Mouse (Mus musculus) G1E-ER4 (cell line): ENCODE data around the gene Gse1. TPM values are rescaled to one million over a fixed set of nuclear protein-coding genes. Genes with fewer than 3 reads are reported as not detected.

Experiments used
- GATA1 ChIP-seq: IDR thresholded peaks from one replicate; pipeline ENCODE4 v1.8.0; 2012; ENCODE audit warnings: low read length, inconsistent platforms
- polyA plus RNA-seq: library from polyadenylated mRNA; stranded (reverse); fragments of >175 nt; gene quantifications from 2 replicates; pipeline ENCODE4 v1.2.3, GENCODE M21; 2012

Gse1 gene
- polyA plus RNA-seq, 1 experiment: 139 TPM

DNA sequence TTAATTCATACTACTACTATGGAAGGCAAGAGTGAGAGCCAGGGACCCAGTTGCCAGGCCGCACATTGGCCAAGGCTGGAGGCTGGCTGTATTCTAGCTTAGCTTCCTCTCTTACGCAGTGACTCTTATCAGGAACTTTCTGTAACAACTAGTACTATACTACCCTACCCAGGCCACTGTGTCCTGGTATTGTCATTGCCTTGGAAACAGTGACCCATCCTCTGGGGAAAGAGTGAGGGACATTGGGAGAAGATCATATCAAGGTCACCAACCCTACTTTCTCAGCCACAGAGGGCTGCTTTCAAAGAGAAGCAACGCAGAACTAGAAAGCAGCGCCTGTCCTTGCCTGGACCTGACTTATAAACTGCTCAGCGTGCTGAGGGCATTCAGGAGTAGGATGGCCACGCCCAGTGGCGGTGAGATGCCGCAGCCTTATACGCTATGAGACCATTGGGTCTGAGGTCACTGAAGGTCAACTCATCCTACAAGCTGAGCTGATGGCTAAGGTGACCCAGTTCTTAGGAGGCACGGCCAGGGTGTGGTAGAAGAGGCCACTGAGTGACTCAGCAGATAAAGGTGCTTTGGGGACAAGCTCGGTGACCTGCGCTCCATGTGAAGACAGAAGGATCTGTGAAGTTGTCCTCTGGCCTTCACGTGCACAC lies 100.2 kb downstream of the Gse1 start:
- no peak for TF ChIP-seq GATA1

DNA sequence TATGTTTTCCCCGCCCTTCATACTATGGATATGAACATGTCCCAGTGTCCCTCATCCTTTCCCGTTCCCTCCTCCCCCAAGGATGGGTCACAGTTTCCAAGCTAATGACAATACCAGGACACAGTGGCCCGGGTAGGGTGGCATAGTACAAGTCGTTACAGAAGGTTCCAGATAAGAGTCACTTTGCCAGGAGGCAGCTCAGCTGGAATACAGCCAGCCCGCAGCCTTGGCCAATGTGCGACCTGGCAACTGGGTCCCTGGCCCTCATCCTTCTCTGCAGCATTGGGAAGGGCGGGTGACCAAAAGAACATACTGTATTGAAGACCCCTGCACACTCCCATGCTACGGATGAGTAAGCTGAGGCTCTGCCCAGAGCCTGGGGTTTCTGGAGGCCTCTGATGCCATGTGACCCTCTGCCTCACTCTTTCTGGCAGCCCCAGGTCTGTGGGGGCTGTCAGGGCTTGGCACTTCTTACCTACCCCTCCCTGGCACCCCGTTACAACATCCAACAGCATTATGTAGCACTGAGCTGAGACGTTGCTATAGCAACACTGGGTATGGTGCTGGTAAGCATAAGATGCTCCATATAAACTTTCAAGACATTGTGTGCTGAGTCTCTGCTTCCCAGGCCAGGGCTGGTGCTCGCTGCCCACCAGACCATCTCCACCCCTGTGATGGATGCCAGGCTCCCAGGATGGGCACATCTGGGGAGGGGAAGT lies 100.9 kb downstream of the Gse1 start:
- no peak for TF ChIP-seq GATA1

DNA sequence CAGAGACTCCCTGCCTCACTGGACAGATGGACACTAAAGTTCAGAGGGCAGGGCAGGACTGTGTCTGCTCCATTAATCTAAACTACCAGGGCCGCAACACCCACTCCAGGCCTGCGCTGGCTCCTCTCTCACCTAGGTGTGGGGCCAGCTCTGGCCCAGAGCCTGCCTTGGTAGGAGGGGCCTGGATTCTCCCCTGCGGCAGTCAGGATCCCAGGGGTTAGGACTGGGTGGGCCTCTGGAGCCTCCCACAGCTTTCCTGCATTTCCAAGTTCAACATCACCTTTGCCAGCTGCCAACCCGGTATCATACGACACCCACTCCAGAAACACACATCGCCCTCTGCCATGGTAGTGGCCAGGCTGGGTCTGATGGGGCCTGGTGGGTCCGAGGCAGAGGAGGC lies 102.8 kb downstream of the Gse1 start:
- no peak for TF ChIP-seq GATA1

DNA sequence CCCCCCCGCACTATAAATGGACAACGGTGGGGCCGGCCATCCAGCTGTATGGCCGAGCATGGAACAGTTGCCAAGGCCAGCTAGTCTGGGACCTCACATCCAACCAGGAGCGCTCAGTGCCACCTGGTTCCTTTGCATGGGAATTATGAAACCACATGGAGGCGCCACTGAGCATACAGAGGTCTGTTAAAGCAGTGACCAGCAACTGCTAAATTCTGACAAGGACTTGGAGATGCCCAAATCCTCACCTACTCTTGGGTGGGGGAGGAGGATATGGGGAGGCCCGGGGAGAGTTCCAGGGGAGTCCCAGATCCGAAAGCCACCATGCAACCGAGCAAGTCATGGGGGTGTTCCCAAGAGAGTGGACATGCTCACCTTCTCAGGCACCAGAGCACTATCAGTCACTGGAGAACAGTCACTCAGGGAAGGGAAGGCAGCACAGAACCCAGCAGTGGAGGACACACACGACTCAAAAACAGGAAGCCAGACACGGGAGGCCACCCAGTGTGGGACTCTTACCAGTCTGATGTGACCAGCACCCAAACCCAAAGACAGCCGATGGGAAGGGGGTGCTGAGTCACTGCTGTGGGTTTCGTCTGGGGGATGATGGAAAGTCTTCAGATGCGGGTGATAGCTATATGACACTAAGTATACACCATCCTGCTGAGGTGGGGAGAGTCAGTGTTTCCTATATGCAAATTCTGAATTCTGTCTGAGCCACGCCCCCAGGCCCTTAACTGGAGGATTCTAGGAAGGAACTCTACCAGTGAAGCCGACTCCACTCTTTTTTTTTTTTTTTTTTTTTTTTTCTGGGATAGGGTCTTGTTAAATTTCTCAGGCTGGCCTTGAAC lies 104.3 kb downstream of the Gse1 start:
- TF ChIP-seq GATA1: no peak

GRCm38 (mm10) chr8:120333681-120334080 lies 105.4 kb downstream of the Gse1 start:
- TF ChIP-seq GATA1: no peak

DNA sequence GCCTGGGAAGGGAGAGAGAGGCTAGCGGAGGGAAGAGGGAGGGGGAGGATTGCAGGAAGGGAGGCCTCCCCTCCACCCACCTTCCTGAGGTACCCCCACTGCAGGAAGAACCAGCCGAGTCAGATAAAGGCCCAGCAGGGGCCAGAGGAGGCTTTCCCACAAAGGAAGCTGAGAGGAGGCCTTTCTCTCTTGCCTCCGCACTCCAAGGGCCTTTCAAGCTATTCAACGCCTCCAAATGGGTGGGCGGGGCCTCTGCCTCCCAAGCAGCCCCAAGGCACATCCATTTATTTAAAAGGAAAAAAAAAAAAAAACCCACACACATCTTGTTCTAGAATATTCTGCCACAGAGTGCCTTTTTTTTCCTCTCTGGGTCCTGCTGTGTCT lies 106.6 kb downstream of the Gse1 start:
- no peak for TF ChIP-seq GATA1

DNA sequence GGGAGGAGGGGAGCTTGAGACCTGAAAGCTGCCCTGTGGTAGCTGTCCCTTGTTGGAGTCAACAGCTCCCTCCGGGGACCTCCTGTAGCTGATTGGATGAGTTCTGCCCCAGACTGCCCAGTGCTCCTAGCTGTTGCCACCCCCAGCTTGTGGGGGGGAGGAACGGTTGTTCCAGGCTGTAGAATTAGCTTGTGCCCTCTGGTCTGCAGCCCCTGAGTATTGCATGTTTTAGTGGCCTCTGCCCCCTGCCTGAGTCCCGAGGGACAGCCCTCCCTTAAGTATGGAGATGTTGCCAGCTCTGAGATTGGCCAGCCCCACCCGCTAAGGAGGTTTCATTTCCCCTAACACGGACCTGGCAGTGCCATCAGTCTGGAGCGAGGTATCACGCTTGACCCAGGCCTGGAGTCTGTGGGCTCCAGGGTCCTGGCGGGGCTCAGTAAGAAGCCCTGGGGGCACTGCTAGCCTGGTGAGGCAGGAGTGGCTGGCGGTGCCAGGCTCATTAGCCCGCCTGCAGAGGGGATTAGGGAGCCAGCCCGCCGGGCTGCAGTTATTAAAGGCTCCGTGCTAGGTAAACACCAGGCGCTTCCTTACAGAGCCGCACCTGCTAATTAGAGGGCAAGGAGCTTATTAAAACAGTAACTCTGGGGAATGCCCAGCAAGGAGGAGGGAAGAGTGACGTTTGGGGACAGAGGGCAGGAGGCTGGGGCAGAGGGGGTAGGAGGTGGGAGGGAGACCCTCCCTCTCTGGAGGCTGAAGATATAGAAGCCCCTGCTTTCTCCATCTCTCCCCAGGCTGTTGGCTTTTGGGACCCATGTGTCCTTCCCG lies 107.2 kb downstream of the Gse1 start:
- TF ChIP-seq GATA1: no peak

DNA sequence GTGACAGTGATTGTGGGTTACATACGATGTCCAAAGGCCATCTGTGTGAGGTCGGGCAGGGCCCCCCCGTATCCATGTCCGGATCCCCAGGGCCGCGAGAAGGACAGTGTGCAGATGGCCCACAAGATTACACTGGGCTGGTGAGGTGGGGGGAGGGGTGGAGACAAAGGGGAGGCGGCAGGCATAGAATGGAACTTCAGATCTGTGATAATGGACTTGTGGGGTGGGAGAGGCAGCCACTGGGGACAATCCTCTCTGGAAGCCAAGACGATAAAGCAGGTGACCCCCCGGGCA lies 107.8 kb downstream of the Gse1 start:
- TF ChIP-seq GATA1: no peak

GRCm38 (mm10) chr8:120336909-120337555 lies 108.8 kb downstream of the Gse1 start:
- no peak for TF ChIP-seq GATA1

DNA sequence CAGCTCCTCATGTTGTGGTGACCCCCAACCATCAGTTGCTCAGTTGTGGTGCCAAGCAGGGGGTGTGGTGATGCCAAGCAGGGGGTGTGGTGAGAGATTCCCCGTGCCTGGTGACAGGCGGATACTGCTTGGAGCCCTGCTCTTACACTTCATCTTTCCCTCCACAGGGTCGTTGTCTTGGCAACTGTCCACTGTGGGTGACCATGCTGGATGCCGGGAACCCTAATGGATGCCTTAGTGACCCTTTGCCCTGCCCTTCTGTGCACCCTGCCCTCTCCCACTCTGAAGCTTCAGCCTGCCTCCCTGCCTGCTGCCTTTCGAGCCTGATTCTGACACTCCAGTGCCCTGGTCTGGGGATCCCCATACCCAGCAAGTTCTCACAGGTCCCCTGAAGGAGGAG lies 109.4 kb downstream of the Gse1 start:
- TF ChIP-seq GATA1: no peak

DNA sequence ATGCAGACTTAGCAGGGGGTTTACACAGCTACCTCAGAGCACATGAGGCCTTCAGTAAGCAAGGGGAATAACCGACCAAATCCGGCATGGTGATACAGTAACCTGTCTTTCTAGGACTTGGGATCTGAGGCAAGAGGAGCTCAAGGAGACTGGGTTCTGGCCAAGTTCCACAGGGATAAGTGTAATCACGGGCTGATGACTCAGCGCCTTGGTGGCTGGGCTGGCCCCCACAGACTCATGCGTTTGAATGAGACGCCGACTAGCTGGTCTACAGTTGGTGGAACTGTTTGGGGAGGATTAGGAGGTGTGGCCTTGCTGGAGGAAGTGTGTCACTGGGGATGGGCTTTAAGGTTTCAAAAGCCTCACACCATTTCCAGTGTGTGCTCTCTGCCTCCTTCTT lies 110.4 kb downstream of the Gse1 start:
- no peak for TF ChIP-seq GATA1

DNA sequence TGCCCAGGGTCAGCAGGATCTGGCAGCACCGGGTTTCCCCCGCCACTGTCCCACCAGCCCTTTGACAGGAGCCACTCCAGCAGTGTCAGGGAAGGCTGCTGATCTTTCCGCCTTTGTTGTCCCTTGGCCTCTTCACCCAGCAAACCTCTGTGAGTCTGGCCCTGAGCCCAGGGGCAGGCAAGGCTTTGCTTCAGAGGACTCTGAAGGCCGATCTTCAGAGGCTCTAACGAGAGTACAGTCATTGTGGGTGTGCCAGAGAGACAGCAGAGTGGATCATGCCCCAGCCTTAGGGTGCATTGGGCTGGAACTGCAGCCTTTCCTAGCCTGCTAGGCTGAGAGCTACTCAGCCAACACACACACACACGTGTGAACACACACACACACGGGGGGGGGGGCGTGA lies 111.5 kb downstream of the Gse1 start:
- no peak for TF ChIP-seq GATA1

DNA sequence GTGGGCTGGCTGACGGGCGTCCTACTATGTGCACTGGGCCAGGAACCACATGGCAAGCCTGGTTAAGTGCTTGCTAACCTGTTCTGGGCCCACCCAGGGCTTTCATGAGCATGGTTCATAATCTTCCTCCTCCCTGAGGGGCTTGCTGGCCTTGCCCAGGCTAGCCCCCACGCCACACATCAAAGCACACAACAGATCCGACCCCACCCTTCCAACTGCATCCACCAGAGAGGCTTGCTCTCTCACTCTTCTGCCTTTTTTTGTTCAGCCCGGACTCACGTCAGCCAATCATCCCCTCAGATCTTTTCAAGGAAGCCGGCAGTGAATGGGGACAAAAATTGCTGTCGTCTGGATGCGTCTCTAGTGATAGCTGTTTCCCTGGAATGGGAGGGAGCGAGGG lies 112.9 kb downstream of the Gse1 start:
- no peak for TF ChIP-seq GATA1

DNA sequence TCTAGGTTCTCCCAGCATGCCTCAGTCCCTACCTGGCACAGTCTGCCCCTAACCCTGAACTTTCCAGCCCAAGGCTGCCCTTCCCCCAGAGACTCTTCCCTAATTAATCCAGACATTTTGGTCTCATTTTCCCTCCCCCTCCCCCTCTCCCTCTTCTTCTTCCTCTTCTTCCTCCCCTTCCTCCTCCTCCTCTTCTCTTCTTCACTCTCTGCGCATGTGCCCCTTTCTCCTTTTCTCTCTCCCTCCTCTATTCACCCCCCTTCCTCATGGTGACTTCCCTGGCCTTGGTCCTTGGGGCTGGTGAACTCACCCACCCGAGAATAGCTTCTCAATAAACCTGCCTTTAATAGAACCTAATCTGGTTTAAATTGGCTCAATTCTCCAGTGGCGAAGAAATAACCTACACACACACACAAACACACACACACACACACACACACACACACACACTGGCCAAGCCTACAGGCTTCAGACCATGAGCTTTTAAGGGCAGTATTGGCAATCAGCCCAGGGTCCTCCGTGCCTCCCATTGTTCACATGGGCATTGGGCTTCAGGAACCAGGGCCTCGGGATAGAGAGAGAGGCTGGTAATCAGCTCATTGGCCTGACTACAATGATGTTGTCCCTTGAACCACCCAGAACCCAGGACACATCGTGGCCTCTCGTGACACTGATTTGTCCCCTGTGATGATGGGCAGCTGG lies 114.7 kb downstream of the Gse1 start:
- no peak for TF ChIP-seq GATA1

GRCm38 (mm10) chr8:120343582-120343981 lies 115.3 kb downstream of the Gse1 start:
- no peak for TF ChIP-seq GATA1
